ENCODE assay signal across 21 mouse cellular contexts in the genomic region with DNA sequence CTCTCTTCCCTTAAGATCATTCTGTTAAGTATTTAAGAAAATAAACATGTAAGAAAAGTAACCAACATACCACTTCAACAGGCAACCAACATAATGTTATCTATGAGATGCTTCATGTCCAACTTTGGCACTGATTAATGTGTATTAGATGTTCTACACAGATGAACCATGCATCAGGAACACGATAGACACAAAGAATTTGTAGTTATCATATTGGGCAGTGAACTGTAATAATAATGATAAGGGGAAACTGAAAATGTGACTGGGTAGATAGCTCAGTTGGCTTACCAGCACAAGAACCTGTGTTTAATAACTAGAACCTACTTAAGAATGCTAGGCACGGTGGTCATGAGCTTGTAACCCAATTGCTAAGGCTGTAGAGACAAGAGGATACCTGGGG.
DNase-seq lines count a peak whose midpoint lies in the region; ATAC-seq and TF ChIP-seq lines count a peak whose summit lies in the region.
"Had no signal": no experiment of that assay in that cellular context is flagged by ENCODE, and none has a peak within 500 bp of the region (broad histone marks: within the 10 kb centered on the region; RNA-seq: fewer than 3 reads in every experiment).

No protein-coding gene starts in this region.

- no peaks in the 10 kb centered on the region for H3K36me3 ChIP-seq in liver, embryonic 13.5 days
- H3K36me3 ChIP-seq in liver, embryonic 12.5 days = no peaks in the 10 kb centered on the region
- no peaks in the 10 kb centered on the region for H3K36me3 ChIP-seq in liver, embryonic 14.5 days (replicated peaks; ENCODE audit: control insufficient read depth, insufficient read depth, low read depth)
- no peaks in the 10 kb centered on the region for H3K36me3 ChIP-seq in MEL (ENCODE audit: control insufficient read depth in 1 of 2, insufficient read depth in 2 of 2, low read length in 2 of 2)
- H3K36me3 ChIP-seq: G1E had no signal

- 38% methylated on average over 2 of the region's 2 CpGs for WGBS in liver, embryonic 13.5 days (ENCODE audit: insufficient replicate concordance)
- WGBS in liver, embryonic 12.5 days (ENCODE audit: insufficient replicate concordance) = 29% methylated on average over 2 of the region's 2 CpGs
- WGBS in liver, embryonic 14.5 days (ENCODE audit: insufficient replicate concordance) = 31% methylated on average over 2 of the region's 2 CpGs

- no peak overlapping the region for H3K9ac ChIP-seq in liver, embryonic 13.5 days
- H3K9ac ChIP-seq in liver, embryonic 12.5 days = no peak overlapping the region
- no peak overlapping the region for H3K9ac ChIP-seq in liver, embryonic 14.5 days (replicated peaks)
- H3K9ac ChIP-seq in MEL (ENCODE audit: control insufficient read depth, low read depth, low read length, poor library complexity, severe bottlenecking) = no peak overlapping the region

- no peak for TF ChIP-seq EP300 in liver, embryonic 14.5 days (IDR thresholded peaks at IDR 0.05; ENCODE audit: low read depth)
- TF ChIP-seq EP300 in MEL (IDR thresholded peaks at IDR 0.05; ENCODE audit: low read depth in 1 of 2, low read length in 2 of 2) = peak in 1 of 2 experiments; percentile 50; a peak in 1 of 4 replicates

- H3K9me3 ChIP-seq in liver, embryonic 13.5 days (replicated peaks) = no peaks in the 10 kb centered on the region
- no peaks in the 10 kb centered on the region for H3K9me3 ChIP-seq in liver, embryonic 12.5 days (replicated peaks)
- H3K9me3 ChIP-seq in liver, embryonic 14.5 days (ENCODE audit: control insufficient read depth, low read length) = no peaks in the 10 kb centered on the region
- no peaks in the 10 kb centered on the region for H3K9me3 ChIP-seq in MEL (replicated peaks; ENCODE audit: insufficient read depth, low read length)

- ATAC-seq in liver, embryonic 13.5 days (ENCODE audit: low read depth) = peak; percentile 47; the same call in 1 of the 2 replicates
- no peak for ATAC-seq in liver, embryonic 12.5 days
- peak; percentile 31; the same call in 1 of the 2 replicates for ATAC-seq in liver, embryonic 14.5 days (ENCODE audit: insufficient read depth)
- ATAC-seq: activated CD4-positive, CD25-positive, alpha-beta regulatory T cell, adult 4 months; CD4-positive, CD25-positive, alpha-beta regulatory T cell, adult 4 months; Patski had no signal

- H3K27ac ChIP-seq in liver, embryonic 13.5 days = no peak overlapping the region
- H3K27ac ChIP-seq in liver, embryonic 12.5 days = no peak overlapping the region
- no peak overlapping the region for H3K27ac ChIP-seq in liver, embryonic 14.5 days
- no peak overlapping the region for H3K27ac ChIP-seq in MEL (ENCODE audit: control insufficient read depth, low read depth, low read length)

- TF ChIP-seq RAD21 in MEL (IDR thresholded peaks at IDR 0.05; ENCODE audit: low read depth, low read length) = no peak

- H3K4me3 ChIP-seq in liver, embryonic 13.5 days (replicated peaks) = no peak overlapping the region
- no peak overlapping the region for H3K4me3 ChIP-seq in liver, embryonic 12.5 days
- H3K4me3 ChIP-seq in liver, embryonic 14.5 days (ENCODE audit: insufficient read depth in 1 of 2, low read depth in 2 of 2, low read length in 2 of 2) = no peak overlapping the region
- H3K4me3 ChIP-seq in MEL (ENCODE audit: control insufficient read depth in 1 of 2, insufficient read depth in 1 of 2, low read depth in 2 of 2, low read length in 2 of 2) = no peak overlapping the region

- H3K4me2 ChIP-seq in liver, embryonic 13.5 days = no peak overlapping the region
- no peak overlapping the region for H3K4me2 ChIP-seq in liver, embryonic 12.5 days
- no peak overlapping the region for H3K4me2 ChIP-seq in liver, embryonic 14.5 days (ENCODE audit: low read depth)

- TF ChIP-seq CTCF in liver, embryonic 14.5 days (IDR thresholded peaks at IDR 0.05; ENCODE audit: low read depth) = no peak
- TF ChIP-seq CTCF in MEL (IDR thresholded peaks at IDR 0.05 in 2 of 3, conservative IDR thresholded peaks at IDR 0.05 in 1 of 3; ENCODE audit: control insufficient read depth in 1 of 3, insufficient read depth in 1 of 3, low read depth in 2 of 3, low read length in 3 of 3, poor library complexity in 1 of 3, severe bottlenecking in 1 of 3) = no peak

- no peaks in the 10 kb centered on the region for H3K79me2 ChIP-seq in MEL (ENCODE audit: control insufficient read depth, insufficient read depth, low read length, poor library complexity)

- TF ChIP-seq POLR2A in MEL (IDR thresholded peaks at IDR 0.05; ENCODE audit: control insufficient read depth in 1 of 2, insufficient read depth in 1 of 2, low read depth in 1 of 2, low read length in 2 of 2, poor library complexity in 1 of 2) = no peak

- no peaks in the 10 kb centered on the region for H3K27me3 ChIP-seq in liver, embryonic 13.5 days
- no peaks in the 10 kb centered on the region for H3K27me3 ChIP-seq in liver, embryonic 12.5 days (replicated peaks)
- no peaks in the 10 kb centered on the region for H3K27me3 ChIP-seq in liver, embryonic 14.5 days (ENCODE audit: control insufficient read depth, insufficient read depth, low read length)
- H3K27me3 ChIP-seq in MEL (ENCODE audit: control insufficient read depth in 1 of 2, insufficient read depth in 2 of 2, low read length in 2 of 2) = no peaks in the 10 kb centered on the region
- H3K27me3 ChIP-seq: Patski had no signal

- no peak for DNase-seq in liver, embryonic 13.5 days
- no peak for DNase-seq in liver, embryonic 14.5 days (ENCODE audit: low read depth in 3 of 3, low spot score in 3 of 3)
- DNase-seq in liver = no peak
- no peak for DNase-seq in MEL (ENCODE audit: low read depth, low spot score)
- no peak for DNase-seq in kidney, adult 9 months
- DNase-seq: adrenal gland, adult 2 months; adrenal gland, adult 8-10 months; adrenal gland, postnatal 10 days; adrenal gland, postnatal 14 days; adrenal gland, postnatal 25 days; adrenal gland, postnatal 36 days; B cell, adult 2 months; cerebellum, adult 11 months; cerebellum, adult 11-12 months; cerebellum, adult 18-20 months; cerebellum, adult 2 months had no signal

- 0 out of 2 replicates have a peak, but pooled peaks cover 4% of the 10 kb centered on the region for H3K4me1 ChIP-seq in liver, embryonic 13.5 days (replicated peaks)
- no peaks in the 10 kb centered on the region for H3K4me1 ChIP-seq in liver, embryonic 12.5 days
- H3K4me1 ChIP-seq in liver, embryonic 14.5 days (replicated peaks; ENCODE audit: control insufficient read depth in 2 of 2, insufficient read depth in 2 of 2, low read length in 1 of 2) = peaks cover 0 to 2% of the 10 kb centered on the region in 2 experiments; a peak in 1 of 4 replicates
- H3K4me1 ChIP-seq in MEL (ENCODE audit: control insufficient read depth in 1 of 2, insufficient read depth in 2 of 2, low read length in 2 of 2) = no peaks in the 10 kb centered on the region; a peak in 1 of 4 replicates

TF ChIP-seq in MEL, 35 proteins besides CTCF, POLR2A, EP300 and RAD21:
- no peak for TF ChIP-seq NELFE (IDR thresholded peaks at IDR 0.05; ENCODE audit: low read depth, low read length)
- TF ChIP-seq USF1 (IDR thresholded peaks at IDR 0.05; ENCODE audit: low read depth, low read length) = no peak
- TF ChIP-seq ELF1 (IDR thresholded peaks at IDR 0.05; ENCODE audit: low read depth, low read length) = no peak
- TF ChIP-seq TCF12 (IDR thresholded peaks at IDR 0.05; ENCODE audit: low read depth, low read length) = peak; percentile 64; the same call in 1 of the 2 replicates
- no peak for TF ChIP-seq ZNF384 (IDR thresholded peaks at IDR 0.05; ENCODE audit: low read depth, low read length)
